Mouse (Mus musculus) neural tube, embryonic 12.5 days (tissue): ENCODE data around the gene Ccdc62. TPM values are rescaled to one million over a fixed set of nuclear protein-coding genes. Genes with fewer than 3 reads are reported as not detected.

ENCODE experiments used
- ATAC-seq: fragments of 200-750 bp; cut with Nextera tagmentation; 2 replicates; pipeline ENCODE4 v1.8.0; 2017; ENCODE audit warnings: low read depth, mild to moderate bottlenecking, moderate TSS enrichment, moderate library complexity; ENCODE audit not compliant: low FRiP score
- H3K27ac ChIP-seq: fragments of 300-500 bp; sonication (generic); 2 replicates; pipeline ENCODE4 v1.5.1; 2016
- H3K27me3 ChIP-seq: fragments of 300-500 bp; sonication (generic); replicated peaks from 2 replicates; pipeline ENCODE4 v1.6.1; 2016; ENCODE audit warnings: mild to moderate bottlenecking
- H3K36me3 ChIP-seq: fragments of 300-500 bp; sonication (generic); 2 replicates; pipeline ENCODE4 v1.6.1; 2016; ENCODE audit warnings: mild to moderate bottlenecking
- H3K4me1 ChIP-seq: fragments of 300-500 bp; sonication (generic); 2 replicates; pipeline ENCODE4 v1.6.1; 2016
- H3K4me2 ChIP-seq: fragments of 300-500 bp; sonication (generic); replicated peaks from 2 replicates; pipeline ENCODE4 v1.6.1; 2016; ENCODE audit warnings: mild to moderate bottlenecking
- H3K4me3 ChIP-seq: fragments of 300-500 bp; sonication (generic); 2 replicates; pipeline ENCODE4 v1.5.1; 2016
- H3K9ac ChIP-seq: fragments of 300-500 bp; sonication (generic); 2 replicates; pipeline ENCODE4 v1.6.1; 2016; ENCODE audit warnings: mild to moderate bottlenecking
- H3K9me3 ChIP-seq: fragments of 300-500 bp; sonication (generic); 2 replicates; pipeline ENCODE4 v1.6.1; 2016; ENCODE audit warnings: mild to moderate bottlenecking
- WGBS: fragments of 180-500 bp; shearing (Covaris S2); methylation state at CpG from one replicate; pipeline ENCODE4 v1.1.7; 2016; 5-methylcytosine and 5-hydroxymethylcytosine counted together
- polyA plus RNA-seq: library from polyadenylated mRNA; unstranded; fragments of >200 nt; fragmentation: Nextera tagmentation; extraction: Ambion mirVana; gene quantifications from 2 replicates; pipeline ENCODE4 v1.2.1, GENCODE M21; 2016

Ccdc62 gene
- polyA plus RNA-seq, 1 experiment from 2014 or later, result 7.9 TPM

GRCm38 (mm10) chr5:123906146-123906975 lies 24.1 kb upstream of the Ccdc62 start:
- Histone ChIP-seq H3K4me1 (peaks cover 19% of the 10 kb centered on the region), H3K4me3 (peak overlapping the region; percentile 73; the same call in 1 of the 2 replicates), H3K4me2 (peak overlapping the region; percentile 88), H3K27me3 (no peaks in the 10 kb centered on the region), H3K9me3 (no peaks in the 10 kb centered on the region), H3K9ac (no peak overlapping the region; the same call in 1 of the 2 replicates), H3K27ac (no peak overlapping the region), H3K36me3 (peaks cover 30% of the 10 kb centered on the region)
- ATAC-seq, result no peak
- 76% methylated on average over 17 of the region's 17 CpGs for WGBS

- no peaks in the 10 kb centered on the region for H3K9me3 ChIP-seq
- under 1% methylated on average over 56 of the region's 61 CpGs for WGBS
- H3K27me3 ChIP-seq, result no peaks in the 10 kb centered on the region
- peaks cover 37% of the 10 kb centered on the region for H3K36me3 ChIP-seq
- H3K4me1 ChIP-seq, result peaks cover 19% of the 10 kb centered on the region
- H3K9ac ChIP-seq, result peak within 1 kb of the TSS; percentile 97
- H3K4me3 ChIP-seq, result peak within 1 kb of the TSS; percentile 73
- peak within 1 kb of the TSS; percentile 29; the same call in 1 of the 2 replicates for H3K27ac ChIP-seq
- peak; percentile 93 for ATAC-seq
- H3K4me2 ChIP-seq, result peak within 1 kb of the TSS; percentile 88
Observed at GRCm38 (mm10) chr5:123906976-123907630, 23.4 kb upstream of the Ccdc62 start, which contains the start of gene Denr. Gene Denr (plus strand): TSS chr5:123907175.

- H3K4me1 ChIP-seq, result peaks cover 19% of the 10 kb centered on the region
- WGBS, result 5% methylated on average over 10 of the region's 10 CpGs
- H3K4me2 ChIP-seq, result peak overlapping the region; percentile 88
- no peak overlapping the region for H3K27ac ChIP-seq
- no peak; the same call in 1 of the 2 replicates for ATAC-seq
- H3K4me3 ChIP-seq, result peak overlapping the region; percentile 73
- no peaks in the 10 kb centered on the region for H3K9me3 ChIP-seq
- no peaks in the 10 kb centered on the region for H3K27me3 ChIP-seq
- H3K36me3 ChIP-seq, result peaks cover 41% of the 10 kb centered on the region
- peak overlapping the region; percentile 97 for H3K9ac ChIP-seq
Observed at GRCm38 (mm10) chr5:123907631-123907977, 22.9 kb upstream of the Ccdc62 start.

GRCm38 (mm10) chr5:123914852-123915251 lies 15.6 kb upstream of the Ccdc62 start:
- Histone ChIP-seq H3K9ac (no peak overlapping the region), H3K4me3 (no peak overlapping the region), H3K27me3 (no peaks in the 10 kb centered on the region), H3K27ac (no peak overlapping the region), H3K4me2 (no peak overlapping the region), H3K4me1 (no peaks in the 10 kb centered on the region), H3K9me3 (no peaks in the 10 kb centered on the region), H3K36me3 (peaks cover 79% of the 10 kb centered on the region)
- 96% methylated on average over 3 of the region's 3 CpGs for WGBS
- ATAC-seq, result no peak

GRCm38 (mm10) chr5:123922112-123922511 lies 8.4 kb upstream of the Ccdc62 start:
- WGBS, result 92% methylated on average over 6 of the region's 6 CpGs
- no peak overlapping the region for H3K27ac ChIP-seq
- no peaks in the 10 kb centered on the region for H3K4me1 ChIP-seq
- H3K27me3 ChIP-seq, result no peaks in the 10 kb centered on the region
- H3K9ac ChIP-seq, result no peak overlapping the region
- H3K4me2 ChIP-seq, result no peak overlapping the region
- H3K4me3 ChIP-seq, result no peak overlapping the region
- no peaks in the 10 kb centered on the region for H3K9me3 ChIP-seq
- peaks cover 88% of the 10 kb centered on the region for H3K36me3 ChIP-seq
- no peak for ATAC-seq

GRCm38 (mm10) chr5:123927118-123927517 lies 3.4 kb upstream of the Ccdc62 start, which contains the start of gene Gm43518:
Gene Gm43518 (plus strand): TSS chr5:123927418.
- peaks cover 64% of the 10 kb centered on the region for H3K36me3 ChIP-seq

DNA sequence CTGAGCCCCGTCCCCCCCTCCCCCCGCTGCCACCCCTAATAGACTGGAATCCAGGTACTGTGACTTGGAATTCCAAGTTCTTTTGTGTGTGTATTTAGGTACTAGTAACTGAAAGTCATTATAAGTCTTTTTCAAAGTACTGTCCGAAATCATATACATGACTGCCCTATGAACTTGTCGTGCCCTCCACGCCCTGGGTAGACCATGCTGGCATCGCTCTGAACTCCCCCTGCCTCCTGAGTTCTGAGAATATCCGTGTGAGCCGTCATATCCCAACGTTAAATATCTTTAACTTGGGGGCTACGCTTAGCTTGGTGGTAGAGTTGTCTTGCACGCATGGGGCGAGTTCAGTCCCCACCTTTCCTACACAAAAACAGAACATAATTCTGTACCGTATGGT lies 652 bp downstream of the Ccdc62 start:
- 55% methylated on average over 13 of the region's 13 CpGs for WGBS
- H3K36me3 ChIP-seq, result peaks cover 27% of the 10 kb centered on the region
- no peak overlapping the region for H3K27ac ChIP-seq
- H3K9me3 ChIP-seq, result no peaks in the 10 kb centered on the region
- peak overlapping the region; percentile 77 for H3K4me2 ChIP-seq
- H3K4me3 ChIP-seq, result peak overlapping the region; percentile 71
- no peaks in the 10 kb centered on the region for H3K27me3 ChIP-seq
- no peaks in the 10 kb centered on the region for H3K4me1 ChIP-seq
- H3K9ac ChIP-seq, result peak overlapping the region; percentile 88
- no peak for ATAC-seq

More at GRCm38 (mm10) chr5:123927118-123927517, 3.4 kb upstream of the Ccdc62 start, which contains the start of gene Gm43518:
- Histone ChIP-seq H3K4me3 (no peak within 1 kb of the TSS), H3K9ac (no peak within 1 kb of the TSS), H3K27ac (no peak within 1 kb of the TSS), H3K4me1 (no peaks in the 10 kb centered on the region), H3K9me3 (no peaks in the 10 kb centered on the region), H3K27me3 (no peaks in the 10 kb centered on the region), H3K4me2 (no peak within 1 kb of the TSS)
- 96% methylated on average over 9 of the region's 9 CpGs for WGBS
- no peak for ATAC-seq

GRCm38 (mm10) chr5:123932927-123933326 lies 2.4 kb downstream of the Ccdc62 start:
- Histone ChIP-seq H3K4me2 (no peak overlapping the region), H3K27me3 (no peaks in the 10 kb centered on the region), H3K9ac (no peak overlapping the region), H3K4me3 (no peak overlapping the region), H3K4me1 (no peaks in the 10 kb centered on the region), H3K36me3 (peaks cover 9% of the 10 kb centered on the region), H3K9me3 (no peaks in the 10 kb centered on the region), H3K27ac (no peak overlapping the region)
- ATAC-seq, result no peak

DNA sequence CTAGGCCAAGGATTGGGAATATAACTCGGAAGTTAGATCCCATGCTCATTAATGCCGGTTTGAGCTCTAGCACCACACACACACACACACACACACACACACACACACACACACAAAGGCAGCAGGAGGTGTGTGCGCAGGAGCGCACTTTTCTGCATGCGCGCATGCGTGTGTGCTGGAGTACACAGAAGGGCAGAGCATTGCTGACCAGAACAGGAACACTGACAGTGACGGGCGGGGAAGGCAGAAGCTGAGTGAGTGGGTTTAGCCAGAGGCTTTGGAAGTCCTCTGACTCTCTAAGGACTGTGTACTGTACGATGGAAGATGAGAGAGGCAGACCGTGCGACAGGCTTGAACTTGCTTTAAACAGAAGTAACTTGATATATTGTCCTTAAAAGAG lies 3.1 kb downstream of the Ccdc62 start:
- Histone ChIP-seq H3K36me3 (peaks cover 3% of the 10 kb centered on the region), H3K27ac (no peak overlapping the region), H3K4me3 (no peak overlapping the region), H3K9ac (no peak overlapping the region), H3K9me3 (no peaks in the 10 kb centered on the region), H3K27me3 (no peaks in the 10 kb centered on the region), H3K4me1 (no peaks in the 10 kb centered on the region), H3K4me2 (no peak overlapping the region)
- no peak for ATAC-seq
- 87% methylated on average over 12 of the region's 12 CpGs for WGBS

GRCm38 (mm10) chr5:123933957-123934591 lies 3.6 kb downstream of the Ccdc62 start:
- Histone ChIP-seq H3K9ac (0 out of 2 replicates have a peak overlapping the region, but pooled peaks have one; percentile 35), H3K9me3 (no peaks in the 10 kb centered on the region), H3K27me3 (no peaks in the 10 kb centered on the region), H3K4me1 (no peaks in the 10 kb centered on the region), H3K27ac (no peak overlapping the region), H3K4me2 (no peak overlapping the region), H3K36me3 (no peaks in the 10 kb centered on the region), H3K4me3 (no peak overlapping the region)
- WGBS, result 40% methylated on average over 18 of the region's 18 CpGs
- no peak for ATAC-seq

DNA sequence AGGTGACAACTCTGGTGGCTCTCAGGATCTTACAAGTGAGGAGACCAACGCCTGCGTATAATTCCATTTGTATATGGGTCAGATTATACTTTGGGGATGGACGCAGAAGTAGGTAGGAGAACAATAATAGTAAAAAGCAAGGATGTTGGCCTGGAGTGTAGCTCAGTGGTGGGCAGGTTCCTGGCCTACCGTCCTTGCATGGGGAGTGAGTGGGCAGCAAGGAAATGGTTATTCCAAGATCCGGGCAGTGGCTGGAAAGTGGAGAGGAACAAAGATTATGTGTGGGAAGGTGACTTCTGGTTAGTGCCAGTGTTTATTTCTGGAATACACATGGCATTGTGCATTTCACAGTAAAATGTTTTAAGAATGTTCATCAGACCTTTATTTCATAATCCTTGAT lies 5.5 kb downstream of the Ccdc62 start:
- no peak overlapping the region for H3K4me2 ChIP-seq
- no peaks in the 10 kb centered on the region for H3K9me3 ChIP-seq
- H3K36me3 ChIP-seq, result no peaks in the 10 kb centered on the region
- H3K4me1 ChIP-seq, result no peaks in the 10 kb centered on the region
- H3K9ac ChIP-seq, result no peak overlapping the region
- H3K27ac ChIP-seq, result no peak overlapping the region
- no peak overlapping the region for H3K4me3 ChIP-seq
- no peak for ATAC-seq
- WGBS, result 91% methylated on average over 5 of the region's 5 CpGs
- H3K27me3 ChIP-seq, result no peaks in the 10 kb centered on the region

- Histone ChIP-seq H3K4me1 (no peaks in the 10 kb centered on the region), H3K27ac (no peak overlapping the region), H3K36me3 (no peaks in the 10 kb centered on the region), H3K9me3 (no peaks in the 10 kb centered on the region), H3K9ac (no peak overlapping the region), H3K4me2 (no peak overlapping the region), H3K4me3 (no peak overlapping the region), H3K27me3 (no peaks in the 10 kb centered on the region)
- 91% methylated on average over 5 of the region's 5 CpGs for WGBS
- no peak for ATAC-seq
Observed at GRCm38 (mm10) chr5:123938479-123938878, 8.0 kb downstream of the Ccdc62 start.
